Mouse (Mus musculus) heart, postnatal 36 days (tissue): Measurements from ENCODE around the gene Tiparp. TPM values are rescaled to one million over a fixed set of nuclear protein-coding genes. Genes with fewer than 3 reads are reported as not detected.

Experiments used
- DNase-seq, 2 experiments: peaks; one replicate each; pipeline ENCODE4 v3.0.0; 2021 to 2022
- intact Hi-C: fragments of 180-260 bp; cut with DNase I; formaldehyde crosslinking; loops from one replicate; pipeline ENCODE4 v1.15.1; 2025
- total RNA-seq, 2 experiments: library from RNA; stranded (reverse); gene quantifications; 2 replicates each; pipeline ENCODE4 v1.2.3; 2021

The Tiparp gene
- 10 to 100 TPM; 11.7 TPM for total RNA-seq

GRCm38 (mm10) chr3:65527691-65528601 lies at the start of gene Tiparp:
Tiparp (plus strand) TSS chr3:65528410.
- DNase-seq, result peak; percentile 90 to 93
- intact Hi-C loops, result loop anchor here (2.0 to 5.0 kb wide), 5 partner anchors 86 to 444 kb away; no protein-coding TSS in a partner anchor

- DNase-seq, result no peak
- intact Hi-C loops, result no loop called here
These were observed 47.5 kb upstream of the Tiparp start for GRCm38 (mm10) chr3:65480676-65481075.

- intact Hi-C loops, result no loop called here
- DNase-seq, result no peak
These were observed 45.9 kb upstream of the Tiparp start for GRCm38 (mm10) chr3:65482266-65482665.

- intact Hi-C loops, result no loop called here
- no peak for DNase-seq
These were observed 45.4 kb upstream of the Tiparp start for GRCm38 (mm10) chr3:65482698-65483407.

- intact Hi-C loops, result no loop called here
- no peak for DNase-seq
These were observed 44.0 kb upstream of the Tiparp start for GRCm38 (mm10) chr3:65484161-65484733.

- DNase-seq, result no peak
- intact Hi-C loops, result no loop called here
These were observed 40.7 kb upstream of the Tiparp start for GRCm38 (mm10) chr3:65487419-65488088.

GRCm38 (mm10) chr3:65488556-65489244 lies 39.5 kb upstream of the Tiparp start:
- no peak for DNase-seq
- intact Hi-C loops, result no loop called here

- no peak for DNase-seq
- intact Hi-C loops, result no loop called here
These were observed 38.6 kb upstream of the Tiparp start for GRCm38 (mm10) chr3:65489601-65490000.

- intact Hi-C loops, result loop anchor here (2.0 kb wide), 1 partner anchor 30 kb away; no protein-coding TSS in a partner anchor
- DNase-seq, result peak; percentile 57 to 67
These were observed 33.9 kb upstream of the Tiparp start for GRCm38 (mm10) chr3:65494291-65494763.

- intact Hi-C loops, result no loop called here
- no peak for DNase-seq
These were observed 20.4 kb upstream of the Tiparp start for GRCm38 (mm10) chr3:65507766-65508165.

GRCm38 (mm10) chr3:65510588-65510987 lies 17.6 kb upstream of the Tiparp start:
- no peak for DNase-seq
- intact Hi-C loops, result no loop called here

GRCm38 (mm10) chr3:65515751-65516150 lies 12.5 kb upstream of the Tiparp start:
- intact Hi-C loops, result no loop called here
- DNase-seq, result no peak

GRCm38 (mm10) chr3:65516526-65516925 lies 11.7 kb upstream of the Tiparp start:
- intact Hi-C loops, result no loop called here
- no peak for DNase-seq

GRCm38 (mm10) chr3:65517141-65517540 lies 11.1 kb upstream of the Tiparp start:
- no peak for DNase-seq
- intact Hi-C loops, result no loop called here

GRCm38 (mm10) chr3:65517747-65518527 lies 10.3 kb upstream of the Tiparp start:
- intact Hi-C loops, result no loop called here
- DNase-seq, result no peak

GRCm38 (mm10) chr3:65521391-65521790 lies 6.8 kb upstream of the Tiparp start:
- DNase-seq, result no peak
- intact Hi-C loops, result loop anchor here (5.0 kb wide), 1 partner anchor 64 kb away; no protein-coding TSS in a partner anchor

GRCm38 (mm10) chr3:65523397-65523796 lies 4.8 kb upstream of the Tiparp start:
- intact Hi-C loops, result loop anchor here (5.0 kb wide), 1 partner anchor 66 kb away; no protein-coding TSS in a partner anchor
- no peak for DNase-seq

GRCm38 (mm10) chr3:65525731-65526130 lies 2.5 kb upstream of the Tiparp start:
- DNase-seq, result no peak
- intact Hi-C loops, result loop anchor here (2.0 to 5.0 kb wide), 3 partner anchors 31 to 447 kb away; no protein-coding TSS in a partner anchor

GRCm38 (mm10) chr3:65527196-65527595 lies 1.0 kb upstream of the Tiparp start:
- no peak for DNase-seq
- intact Hi-C loops, result loop anchor here (5.0 kb wide), 2 partner anchors 85 to 445 kb away; no protein-coding TSS in a partner anchor
